Mouse (Mus musculus) lung, postnatal 0 days (tissue): ENCODE results near the gene 2510009E07Rik. TPM values are rescaled to one million over a fixed set of nuclear protein-coding genes. Genes with fewer than 3 reads are reported as not detected.

Experiments used
- ATAC-seq: fragments of 200-750 bp; cut with Nextera tagmentation; 2 replicates; pipeline ENCODE4 v1.8.0; 2017; ENCODE audit warnings: moderate library complexity
- DNase-seq: peaks from one replicate; pipeline ENCODE4 v3.0.0-alpha.2; 2016; ENCODE audit warnings: low spot score
- H3K27ac ChIP-seq: fragments of 300-500 bp; sonication (generic); 2 replicates; pipeline ENCODE4 v1.5.1; 2014; ENCODE audit warnings: antibody characterized with exemption, mild to moderate bottlenecking, low read length, mixed read lengths
- H3K27me3 ChIP-seq: fragments of 300-500 bp; sonication (generic); replicated peaks from 2 replicates; pipeline ENCODE4 v1.6.1; 2014; ENCODE audit warnings: low read length, mixed read lengths; ENCODE audit not compliant: insufficient read depth
- H3K36me3 ChIP-seq: fragments of 300-500 bp; sonication (generic); 2 replicates; pipeline ENCODE4 v1.6.1; 2014; ENCODE audit warnings: low read length, mixed read lengths; ENCODE audit not compliant: insufficient read depth
- H3K4me1 ChIP-seq: fragments of 300-500 bp; sonication (generic); 2 replicates; pipeline ENCODE4 v1.6.1; 2014; ENCODE audit warnings: antibody characterized with exemption, low read depth, low read length, mixed read lengths; ENCODE audit not compliant: insufficient read depth
- H3K4me2 ChIP-seq: fragments of 300-500 bp; sonication (generic); replicated peaks from 2 replicates; pipeline ENCODE4 v1.6.1; 2014; ENCODE audit warnings: low read depth, mild to moderate bottlenecking, low read length, moderate library complexity, mixed read lengths
- H3K4me3 ChIP-seq: fragments of 300-500 bp; sonication (generic); 2 replicates; pipeline ENCODE4 v1.5.1; 2014; ENCODE audit warnings: low read depth, low read length
- H3K9ac ChIP-seq: fragments of 300-500 bp; sonication (generic); replicated peaks from 2 replicates; pipeline ENCODE4 v1.6.1; 2014; ENCODE audit warnings: low read depth, mild to moderate bottlenecking
- H3K9me3 ChIP-seq: fragments of 300-500 bp; sonication (generic); 2 replicates; pipeline ENCODE4 v1.6.1; 2016; ENCODE audit warnings: low read length, mixed read lengths
- CTCF ChIP-seq: IDR thresholded peaks from 2 replicates; pipeline ENCODE4 v1.5.1; 2016; ENCODE audit warnings: antibody characterized with exemption, mild to moderate bottlenecking
- EP300 ChIP-seq: IDR thresholded peaks from 2 replicates; pipeline ENCODE4 v1.6.1; 2016; ENCODE audit warnings: antibody characterized with exemption, mild to moderate bottlenecking, control low read depth
- WGBS: fragments of 180-500 bp; shearing (Covaris S2); extraction: QIAGEN DNeasy Blood & Tissue Kit; methylation state at CpG from one replicate; pipeline ENCODE4 v1.1.7; 2014; 5-methylcytosine and 5-hydroxymethylcytosine counted together
- polyA plus RNA-seq: library from polyadenylated mRNA; unstranded; fragments of >200 nt; fragmentation: Nextera tagmentation; extraction: Ambion mirVana; gene quantifications from 2 replicates; pipeline ENCODE4 v1.2.1, GENCODE M21; 2015

Gene 2510009E07Rik
- polyA plus RNA-seq = 16.8 and 17.0 TPM in 2 replicates

DNA sequence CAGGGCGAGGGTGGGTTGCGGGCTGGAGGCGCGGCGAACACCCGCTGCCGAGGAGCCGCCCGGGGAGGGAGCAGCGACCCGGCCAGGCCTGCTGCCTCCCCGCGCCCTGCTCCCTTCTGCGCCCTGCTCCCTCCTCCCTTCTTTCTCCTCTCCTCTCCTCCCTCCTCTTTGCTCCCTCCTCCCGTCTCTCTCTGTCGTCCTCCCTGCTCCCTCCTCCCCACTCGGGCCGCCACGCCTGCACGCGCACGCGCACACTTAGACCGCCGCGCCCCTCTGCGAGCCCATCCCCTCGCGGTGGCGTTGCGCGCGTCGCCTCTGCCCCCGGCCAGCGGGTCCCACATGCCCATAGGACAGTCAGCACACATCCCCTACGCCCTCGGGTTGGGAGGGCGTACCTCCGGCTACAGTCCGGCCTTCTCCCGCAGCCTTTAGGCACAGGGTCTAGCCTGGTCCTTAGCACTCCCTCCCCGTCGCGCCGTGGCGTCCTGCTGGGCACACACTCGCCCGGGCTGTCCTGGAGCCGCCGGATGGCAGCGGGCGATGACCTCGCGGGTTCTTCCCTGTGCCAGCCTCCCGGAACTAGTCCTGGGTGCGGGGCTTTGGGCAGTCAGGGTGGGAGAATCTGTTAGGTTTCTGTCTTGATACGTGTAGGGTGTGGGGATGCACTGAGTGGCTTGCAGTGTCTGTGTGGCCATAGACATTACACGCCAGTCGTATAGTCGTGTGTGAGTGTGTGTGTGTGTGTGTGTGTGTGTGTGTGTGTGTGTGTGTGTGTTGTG, at the start of gene 2510009E07Rik:
Gene 2510009E07Rik, minus strand, starts transcription at position 203 of the 779 bp plus-strand sequence.
- ATAC-seq (peak; percentile 91), DNase-seq (peak; percentile 94)
- TF ChIP-seq EP300 (no peak), CTCF (no peak)
- no peaks in the 10 kb centered on the region; the same call in 1 of the 2 replicates for H3K4me1 ChIP-seq
- H3K9me3 ChIP-seq = no peaks in the 10 kb centered on the region
- H3K9ac ChIP-seq = peak within 1 kb of the TSS; percentile 83
- no peaks in the 10 kb centered on the region for H3K27me3 ChIP-seq
- peak within 1 kb of the TSS; percentile 83 for H3K4me3 ChIP-seq
- peak within 1 kb of the TSS; percentile 92 for H3K27ac ChIP-seq
- peak within 1 kb of the TSS; percentile 86 for H3K4me2 ChIP-seq
- H3K36me3 ChIP-seq = no peaks in the 10 kb centered on the region
- WGBS = under 1% methylated on average over 42 of the region's 61 CpGs

GRCm38 (mm10) chr16:21743401-21743800, 48.9 kb upstream of the 2510009E07Rik start:
- Histone ChIP-seq H3K9me3 (no peaks in the 10 kb centered on the region), H3K27me3 (no peaks in the 10 kb centered on the region), H3K9ac (no peak overlapping the region), H3K4me2 (no peak overlapping the region), H3K36me3 (no peaks in the 10 kb centered on the region), H3K4me3 (no peak overlapping the region), H3K27ac (no peak overlapping the region), H3K4me1 (no peaks in the 10 kb centered on the region)
- TF ChIP-seq EP300 (no peak), CTCF (no peak)
- 86% methylated on average over 6 of the region's 6 CpGs for WGBS
- DNase-seq = no peak
- no peak for ATAC-seq

DNA sequence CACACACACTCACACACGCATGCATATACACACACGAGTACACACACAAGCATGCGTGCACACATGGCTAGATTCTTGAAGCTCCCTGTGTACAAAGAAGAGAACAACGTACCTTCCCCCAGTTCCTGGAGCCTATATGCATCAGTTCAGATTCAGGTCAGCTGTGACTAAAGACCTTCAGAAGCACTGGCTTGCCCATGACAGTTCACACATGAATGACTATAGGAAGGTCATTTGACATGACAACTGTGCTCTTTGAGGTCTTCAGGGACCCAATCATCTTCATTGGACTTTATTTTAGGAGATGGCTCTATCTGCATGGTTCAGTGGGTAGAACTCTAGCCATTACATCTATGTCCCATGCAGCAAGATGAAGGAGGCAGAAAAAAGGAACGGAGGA, 48.4 kb upstream of the 2510009E07Rik start:
- H3K9ac ChIP-seq = no peak overlapping the region
- H3K27me3 ChIP-seq = no peaks in the 10 kb centered on the region
- ATAC-seq (no peak), DNase-seq (no peak)
- H3K27ac ChIP-seq = no peak overlapping the region
- H3K9me3 ChIP-seq = no peaks in the 10 kb centered on the region
- no peak overlapping the region for H3K4me2 ChIP-seq
- no peak overlapping the region for H3K4me3 ChIP-seq
- H3K36me3 ChIP-seq = no peaks in the 10 kb centered on the region
- TF ChIP-seq CTCF (no peak), EP300 (no peak)
- 89% methylated on average over 5 of the region's 5 CpGs for WGBS
- no peaks in the 10 kb centered on the region for H3K4me1 ChIP-seq

DNA sequence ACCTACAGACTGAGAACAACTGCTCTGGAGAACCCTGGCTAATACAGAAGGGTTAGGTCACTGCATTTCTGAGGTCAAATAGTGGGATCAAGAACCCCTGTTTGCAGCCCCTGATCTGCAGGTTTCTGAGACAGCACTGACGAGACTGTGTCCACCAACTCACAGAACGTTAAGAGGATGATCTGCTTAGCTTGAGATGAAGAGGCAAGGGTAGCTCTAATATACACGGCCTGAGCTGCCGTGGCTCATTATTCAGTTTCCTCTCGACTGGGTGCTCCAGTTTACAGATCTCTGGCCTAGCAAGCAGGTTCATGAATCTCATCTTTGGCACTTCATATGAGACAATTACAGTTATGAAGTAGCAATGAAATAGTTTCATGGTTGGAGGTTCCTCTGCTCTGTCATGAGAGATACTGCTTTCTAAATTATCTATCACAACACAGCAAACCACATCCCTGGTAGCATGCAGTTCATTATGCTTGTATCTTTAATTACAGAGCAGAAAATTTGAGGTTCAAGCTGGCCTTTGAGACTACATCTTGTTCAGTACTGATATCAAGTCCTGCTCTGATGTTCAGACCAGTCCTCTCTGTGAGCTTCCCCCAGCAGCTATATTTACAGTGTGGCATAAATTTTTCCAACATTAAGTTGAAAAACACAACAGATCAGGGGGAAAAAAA, 47.9 kb upstream of the 2510009E07Rik start:
- H3K4me1 ChIP-seq = no peaks in the 10 kb centered on the region
- 80% methylated on average over 5 of the region's 5 CpGs for WGBS
- TF ChIP-seq EP300 = no peak
- no peak for TF ChIP-seq CTCF
- H3K4me2 ChIP-seq = no peak overlapping the region
- no peak overlapping the region for H3K9ac ChIP-seq
- H3K27ac ChIP-seq = no peak overlapping the region
- no peak overlapping the region for H3K4me3 ChIP-seq
- DNase-seq (no peak), ATAC-seq (no peak)
- H3K27me3 ChIP-seq = no peaks in the 10 kb centered on the region
- H3K36me3 ChIP-seq = no peaks in the 10 kb centered on the region
- no peaks in the 10 kb centered on the region for H3K9me3 ChIP-seq

DNA sequence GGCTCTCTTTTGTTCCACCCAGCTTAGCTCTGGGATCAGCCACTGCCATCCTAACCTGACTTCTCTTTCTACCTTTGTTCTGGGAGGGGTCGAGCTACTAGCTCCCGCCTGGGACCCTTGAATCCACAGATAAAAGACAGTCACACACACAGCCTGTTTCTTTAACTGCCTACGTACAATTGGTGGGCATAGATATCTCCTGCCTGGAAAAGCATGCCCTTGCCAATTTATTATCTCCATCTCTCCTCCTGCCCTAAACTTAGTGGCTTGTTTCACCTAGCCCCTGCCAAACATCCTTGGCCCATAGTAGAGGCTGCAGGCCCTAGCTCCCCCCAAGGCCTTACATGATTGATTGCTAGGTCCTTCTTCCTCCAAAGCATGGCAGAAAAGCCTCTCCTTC, 47.1 kb upstream of the 2510009E07Rik start:
- Histone ChIP-seq H3K36me3 (no peaks in the 10 kb centered on the region), H3K9ac (no peak overlapping the region), H3K4me3 (no peak overlapping the region), H3K4me1 (no peaks in the 10 kb centered on the region), H3K9me3 (no peaks in the 10 kb centered on the region), H3K27ac (no peak overlapping the region), H3K4me2 (no peak overlapping the region), H3K27me3 (no peaks in the 10 kb centered on the region)
- DNase-seq = no peak
- no peak for ATAC-seq
- TF ChIP-seq EP300 (no peak), CTCF (no peak)
- 70% methylated on average over 3 of the region's 3 CpGs for WGBS

DNA sequence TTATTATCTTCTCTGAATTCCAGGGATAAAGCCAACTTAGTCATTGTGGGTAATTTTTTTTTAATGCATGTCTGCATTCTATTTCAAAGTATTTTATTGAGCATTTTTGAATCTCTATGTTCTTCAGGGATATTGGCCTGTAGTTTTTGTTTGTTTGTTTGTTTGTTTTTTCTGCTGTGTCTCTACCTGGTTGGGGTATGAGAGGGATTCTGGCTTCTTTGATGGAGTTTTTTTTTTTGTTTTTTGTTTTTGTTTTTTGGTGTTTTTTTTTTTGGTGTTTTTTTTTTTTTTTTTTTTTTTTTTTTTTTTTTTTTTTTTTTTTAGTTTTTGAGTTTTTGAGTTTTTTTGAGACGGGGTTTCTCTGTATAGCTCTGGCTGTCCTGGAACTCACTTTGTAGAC, 41.2 kb upstream of the 2510009E07Rik start:
- H3K27ac ChIP-seq = no peak overlapping the region
- DNase-seq = no peak
- no peak overlapping the region for H3K4me3 ChIP-seq
- no peaks in the 10 kb centered on the region for H3K4me1 ChIP-seq
- no peaks in the 10 kb centered on the region for H3K27me3 ChIP-seq
- no peak overlapping the region for H3K4me2 ChIP-seq
- no peak for TF ChIP-seq EP300
- no peak for TF ChIP-seq CTCF
- H3K36me3 ChIP-seq = no peaks in the 10 kb centered on the region
- no peaks in the 10 kb centered on the region for H3K9me3 ChIP-seq
- 80% methylated on average over 1 of the region's 1 CpGs for WGBS
- H3K9ac ChIP-seq = no peak overlapping the region
- ATAC-seq = no peak
